Comparison of ENCODE assay signal across 8 mouse cellular contexts in the genomic region with DNA sequence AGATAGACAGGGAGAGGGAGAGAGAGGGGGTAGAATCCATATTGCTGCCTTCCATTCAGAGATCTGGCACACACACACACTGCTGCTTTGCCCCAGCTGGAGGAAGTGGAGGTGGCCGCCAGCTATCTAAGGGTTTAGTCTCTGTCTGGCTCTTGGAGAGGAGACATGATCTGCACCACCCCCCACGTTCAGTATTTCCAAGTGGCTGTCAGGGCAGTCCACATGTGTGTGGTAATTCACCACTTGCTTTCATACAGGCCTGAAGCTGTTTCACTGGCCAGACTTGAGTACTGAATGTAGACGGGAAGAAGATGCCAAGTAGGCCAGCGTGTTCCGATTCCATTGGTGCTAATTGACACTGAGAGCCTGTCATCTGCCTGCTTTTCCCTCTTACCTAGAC.
DNase-seq lines count a peak whose midpoint lies in the region; ATAC-seq lines count a peak whose summit lies in the region.
"Had no signal": no experiment of that assay in that cellular context is flagged by ENCODE, and none has a peak within 500 bp of the region (broad histone marks: within the 10 kb centered on the region; RNA-seq: fewer than 3 reads in every experiment).

No protein-coding gene starts in this region.

- DNase-seq in retina, postnatal 1 day, result peak; percentile 18
- no peak for DNase-seq in retina, embryonic 14.5 days (ENCODE audit: low spot score)
- peak; percentile 92 for DNase-seq in gonadal fat pad, adult 2 months (ENCODE audit: low read depth)
- DNase-seq in thymus, postnatal 36 days, result peak; percentile 23 to 34
- no peak for DNase-seq in forebrain, embryonic 14.5 days (ENCODE audit: low spot score)

- no peak overlapping the region for H3K9ac ChIP-seq in lung, embryonic 15.5 days
- no peak overlapping the region for H3K9ac ChIP-seq in midbrain, embryonic 16.5 days (ENCODE audit: low read depth, low read length)
- H3K9ac ChIP-seq in forebrain, embryonic 14.5 days (ENCODE audit: low read length), result no peak overlapping the region

- H3K4me2 ChIP-seq in lung, embryonic 15.5 days, result no peak overlapping the region
- H3K4me2 ChIP-seq in midbrain, embryonic 16.5 days (ENCODE audit: low read length), result no peak overlapping the region
- H3K4me2 ChIP-seq in forebrain, embryonic 14.5 days (ENCODE audit: low read length), result no peak overlapping the region

- no peak overlapping the region for H3K4me3 ChIP-seq in lung, embryonic 15.5 days
- H3K4me3 ChIP-seq in midbrain, embryonic 16.5 days (ENCODE audit: low read depth, low read length), result no peak overlapping the region
- H3K4me3 ChIP-seq in forebrain, embryonic 14.5 days (ENCODE audit: low read depth, low read length), result no peak overlapping the region
- H3K4me3 ChIP-seq: limb, embryonic 10.5 days had no signal

- no peaks in the 10 kb centered on the region for H3K9me3 ChIP-seq in lung, embryonic 15.5 days
- H3K9me3 ChIP-seq in midbrain, embryonic 16.5 days (replicated peaks; ENCODE audit: control insufficient read depth, low read length, poor library complexity, severe bottlenecking), result no peaks in the 10 kb centered on the region
- H3K9me3 ChIP-seq in forebrain, embryonic 14.5 days (replicated peaks; ENCODE audit: control insufficient read depth, low read length), result no peaks in the 10 kb centered on the region
- H3K9me3 ChIP-seq: limb, embryonic 10.5 days had no signal

- 0 out of 2 replicates have a peak, but pooled peaks cover 15% of the 10 kb centered on the region for H3K4me1 ChIP-seq in lung, embryonic 15.5 days
- H3K4me1 ChIP-seq in midbrain, embryonic 16.5 days (ENCODE audit: control insufficient read depth, insufficient read depth, low read length), result no peaks in the 10 kb centered on the region
- H3K4me1 ChIP-seq in forebrain, embryonic 14.5 days (ENCODE audit: control insufficient read depth, insufficient read depth, low read length), result no peaks in the 10 kb centered on the region

- H3K27me3 ChIP-seq in lung, embryonic 15.5 days, result no peaks in the 10 kb centered on the region
- H3K27me3 ChIP-seq in midbrain, embryonic 16.5 days (ENCODE audit: control insufficient read depth, insufficient read depth, low read depth, low read length), result no peaks in the 10 kb centered on the region
- no peaks in the 10 kb centered on the region for H3K27me3 ChIP-seq in forebrain, embryonic 14.5 days (replicated peaks; ENCODE audit: control insufficient read depth, insufficient read depth, low read length)

- peak; percentile 84 for ATAC-seq in lung, embryonic 15.5 days (ENCODE audit: borderline replicate concordance, extremely low read depth, low FRiP score, low TSS enrichment)
- no peak for ATAC-seq in midbrain, embryonic 16.5 days
- no peak for ATAC-seq in forebrain, embryonic 14.5 days

- 40% methylated on average over 5 of the region's 5 CpGs for WGBS in lung, embryonic 15.5 days
- 84% methylated on average over 5 of the region's 5 CpGs for WGBS in midbrain, embryonic 16.5 days
- WGBS in forebrain, embryonic 14.5 days, result 85% methylated on average over 5 of the region's 5 CpGs

- no peak overlapping the region; the same call in 1 of the 2 replicates for H3K27ac ChIP-seq in lung, embryonic 15.5 days
- no peak overlapping the region for H3K27ac ChIP-seq in midbrain, embryonic 16.5 days (ENCODE audit: low read length)
- H3K27ac ChIP-seq in forebrain, embryonic 14.5 days (ENCODE audit: low read depth, low read length), result no peak overlapping the region
- H3K27ac ChIP-seq: limb, embryonic 10.5 days had no signal

- no peaks in the 10 kb centered on the region for H3K36me3 ChIP-seq in lung, embryonic 15.5 days
- no peaks in the 10 kb centered on the region for H3K36me3 ChIP-seq in midbrain, embryonic 16.5 days (ENCODE audit: control insufficient read depth, insufficient read depth, low read length)
- H3K36me3 ChIP-seq in forebrain, embryonic 14.5 days (ENCODE audit: control insufficient read depth, insufficient read depth, low read length), result no peaks in the 10 kb centered on the region
- H3K36me3 ChIP-seq: limb, embryonic 10.5 days had no signal

Comparison
In these comparisons a context has a peak if more than half of its experiments do, and no peak if none do; other contexts are left out.
1. DNase-seq: peak in retina, postnatal 1 day (single experiment), gonadal fat pad, adult 2 months (single experiment) and thymus, postnatal 36 days (2 of 2); none in retina, embryonic 14.5 days (single experiment) and forebrain, embryonic 14.5 days (single experiment).